Mouse (Mus musculus): ENCODE data around the gene Gm11733. TPM values are rescaled to one million over a fixed set of nuclear protein-coding genes. Genes with fewer than 3 reads are reported as not detected.

The Gm11733 gene
- polyA plus RNA-seq, 1 experiment from 2014 or later = not detected

Other genes starting within 250 kb of the Gm11733 start
- 2.4 and 3.0 TPM in 2 replicates for gene Tnrc6c, start 169.9 kb downstream of the Gm11733 start, polyA plus RNA-seq (2015; fragmentation: Nextera tagmentation; extraction: Ambion mirVana)